Mouse (Mus musculus) left cerebral cortex, postnatal 10 days (tissue): Measurements from ENCODE around the gene Kptn. TPM values are rescaled to one million over a fixed set of nuclear protein-coding genes. Genes with fewer than 3 reads are reported as not detected.

ENCODE experiments used
- DNase-seq, 2 experiments: peaks; one replicate each; pipeline ENCODE4 v3.0.0; 2021 to 2022; ENCODE audit warnings: low spot score in 2 of 2, mixed read lengths in 1 of 2; ENCODE audit errors: extremely low spot score in 1 of 2
- intact Hi-C: fragments of 180-260 bp; cut with DNase I; formaldehyde crosslinking; loops from one replicate; pipeline ENCODE4 v1.15.1; 2025
- total RNA-seq, 2 experiments: library from RNA; stranded (reverse); gene quantifications; 2 replicates each; pipeline ENCODE4 v1.2.3; 2021

The Kptn gene
- total RNA-seq = 10 to 100 TPM; 47.3 to 47.7 TPM

- intact Hi-C loops = no loop called here
- DNase-seq = peak; percentile 92
Observed at GRCm38 (mm10) chr7:16119569-16120261, at the start of gene Kptn. Kptn (plus strand) TSS chr7:16119895.

GRCm38 (mm10) chr7:16070846-16071245 lies 48.8 kb upstream of the Kptn start:
- intact Hi-C loops = no loop called here
- DNase-seq = no peak

DNA sequence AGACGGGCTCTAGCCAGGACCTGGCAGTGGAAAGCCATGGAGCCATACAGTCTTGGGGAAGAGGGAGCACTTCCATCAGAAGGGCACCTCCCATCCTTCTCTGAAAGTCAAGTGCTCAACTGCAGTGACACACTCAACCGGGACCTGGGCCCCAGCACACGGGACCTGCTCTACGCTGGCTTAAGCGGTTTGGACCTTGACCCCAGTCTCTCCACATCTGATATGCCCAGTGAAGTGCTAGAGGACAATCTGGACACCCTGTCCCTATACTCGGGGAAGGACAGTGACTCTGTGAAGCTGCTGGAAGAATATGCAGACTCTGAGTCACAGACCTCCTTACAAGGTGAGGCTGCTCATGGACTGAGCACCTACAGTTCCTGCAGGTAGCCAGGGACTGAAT lies 47.8 kb upstream of the Kptn start:
- DNase-seq = no peak
- intact Hi-C loops = no loop called here

GRCm38 (mm10) chr7:16079947-16080346 lies 39.7 kb upstream of the Kptn start:
- DNase-seq = no peak
- intact Hi-C loops = no loop called here

GRCm38 (mm10) chr7:16080581-16080980 lies 39.1 kb upstream of the Kptn start:
- intact Hi-C loops = no loop called here

DNA sequence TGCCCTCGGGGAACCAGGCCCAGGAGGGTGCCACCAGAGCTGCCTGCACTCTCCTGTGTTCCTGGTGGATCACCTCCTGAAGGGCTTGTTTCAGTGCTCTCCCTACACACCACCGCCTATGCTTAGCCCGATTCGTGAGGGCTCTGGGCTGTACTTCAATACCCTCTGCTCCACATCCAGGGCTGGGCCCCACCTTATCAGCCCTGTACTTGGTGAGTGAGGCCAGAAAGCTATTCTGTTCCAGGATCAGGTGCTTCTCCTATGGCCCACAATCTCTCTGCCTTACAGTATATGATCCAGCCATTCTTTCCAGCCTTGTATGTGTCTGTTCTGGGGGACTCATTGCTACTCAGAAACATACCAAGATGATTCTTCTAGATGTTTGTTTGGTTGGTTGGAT lies 36.3 kb upstream of the Kptn start:
- DNase-seq = no peak
- intact Hi-C loops = no loop called here

More at GRCm38 (mm10) chr7:16080581-16080980, 39.1 kb upstream of the Kptn start:
- no peak for DNase-seq

DNA sequence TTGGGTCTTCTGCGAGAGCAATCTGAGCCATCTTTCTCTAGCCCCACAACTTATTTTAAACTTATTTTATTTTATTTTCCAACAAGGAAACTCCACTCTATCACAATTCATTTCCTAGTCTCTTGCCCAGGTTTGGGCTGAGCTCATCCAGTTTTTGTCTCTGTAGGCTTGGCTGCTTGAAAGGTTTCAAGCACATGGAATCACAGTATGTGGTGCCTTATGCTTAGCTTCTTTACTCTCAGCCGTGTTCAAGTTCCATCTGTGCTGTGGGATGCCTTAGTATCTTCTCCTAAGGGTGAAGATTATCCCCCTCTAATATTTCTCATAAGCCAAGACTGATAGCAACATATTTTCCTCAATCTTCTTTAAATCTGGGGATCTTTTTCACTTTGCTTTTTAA lies 32.1 kb upstream of the Kptn start:
- no peak for DNase-seq
- intact Hi-C loops = no loop called here

GRCm38 (mm10) chr7:16094592-16094991 lies 25.1 kb upstream of the Kptn start:
- DNase-seq = no peak
- intact Hi-C loops = no loop called here

DNA sequence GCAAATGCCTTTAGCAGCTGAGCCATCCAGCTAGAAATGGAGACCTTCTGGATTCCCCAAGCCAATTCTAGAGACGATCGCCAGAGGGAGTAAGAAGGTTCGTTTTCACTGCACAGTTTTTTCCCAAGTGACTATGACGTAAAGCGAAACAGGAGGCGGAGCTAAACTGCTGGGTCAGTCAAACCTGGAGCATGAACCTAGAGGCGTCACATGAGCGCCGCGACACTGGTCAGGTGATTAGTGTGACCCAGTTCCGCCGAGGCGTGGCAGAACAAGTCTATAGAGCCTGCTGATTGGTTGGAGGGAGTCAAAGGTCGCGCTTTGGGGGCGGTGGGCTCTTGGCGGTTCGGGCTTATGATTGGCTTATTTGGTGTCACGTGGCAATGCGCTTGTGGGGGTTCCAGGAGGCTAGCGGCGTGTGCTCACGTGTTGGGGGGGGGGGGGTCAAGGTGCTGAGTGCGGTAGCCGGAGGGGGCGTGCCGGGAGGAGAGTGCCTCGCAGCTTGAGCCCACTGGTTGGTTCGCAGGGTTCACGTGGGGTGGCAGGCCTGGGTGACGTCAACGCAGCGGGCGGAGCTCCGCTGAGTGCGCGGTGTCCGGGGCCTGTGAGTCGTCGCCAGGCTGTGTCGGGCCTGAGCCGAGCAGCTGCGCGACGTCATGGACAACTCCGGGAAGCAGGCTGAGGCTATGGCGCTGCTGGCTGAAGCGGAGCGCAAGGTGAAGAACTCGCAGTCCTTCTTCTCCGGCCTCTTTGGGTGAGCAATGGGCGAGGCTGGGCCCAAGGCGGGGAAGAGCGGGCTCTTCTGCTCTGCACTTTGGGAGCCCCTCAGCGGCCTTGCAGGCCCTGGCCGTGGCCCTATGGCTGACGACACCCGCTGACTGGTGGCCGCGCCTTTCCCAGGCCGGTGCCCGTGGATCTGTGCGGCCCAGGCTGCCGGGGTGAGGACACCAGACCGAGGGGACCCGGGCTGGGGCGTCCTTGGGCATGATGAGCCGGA lies 21.4 kb upstream of the Kptn start, which contains the start of gene Napa:
Gene Napa, plus strand, starts transcription at position 438 of the 997 bp plus-strand sequence.
- intact Hi-C loops = no loop called here
- DNase-seq = peak; percentile 99 to 100

DNA sequence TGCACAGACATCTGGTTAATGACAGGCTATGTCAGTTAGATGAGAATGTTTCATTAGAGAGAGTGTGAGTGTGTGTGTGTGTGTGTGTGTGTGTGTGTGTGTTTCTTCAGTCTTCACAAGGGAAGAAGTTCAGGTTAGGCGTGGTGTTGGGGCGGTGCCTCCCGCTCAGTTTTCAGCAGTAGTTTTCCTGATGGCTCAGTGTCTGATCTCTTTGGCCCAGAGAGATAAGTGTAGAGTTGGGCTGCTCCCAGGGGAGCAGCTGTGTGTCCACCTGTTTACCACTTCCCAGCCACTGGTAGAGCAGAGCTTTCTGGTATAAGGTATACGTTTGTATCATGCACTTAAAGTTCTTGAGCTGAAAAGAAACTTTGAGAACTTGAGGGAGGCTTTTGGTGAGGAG lies 19.8 kb upstream of the Kptn start:
- intact Hi-C loops = loop anchor here (5.0 kb wide), 1 partner anchor 52 kb away; no protein-coding TSS in a partner anchor
- no peak for DNase-seq

GRCm38 (mm10) chr7:16101081-16101480 lies 18.6 kb upstream of the Kptn start:
- no peak for DNase-seq
- intact Hi-C loops = loop anchor here (5.0 kb wide), 1 partner anchor 51 kb away; no protein-coding TSS in a partner anchor

DNA sequence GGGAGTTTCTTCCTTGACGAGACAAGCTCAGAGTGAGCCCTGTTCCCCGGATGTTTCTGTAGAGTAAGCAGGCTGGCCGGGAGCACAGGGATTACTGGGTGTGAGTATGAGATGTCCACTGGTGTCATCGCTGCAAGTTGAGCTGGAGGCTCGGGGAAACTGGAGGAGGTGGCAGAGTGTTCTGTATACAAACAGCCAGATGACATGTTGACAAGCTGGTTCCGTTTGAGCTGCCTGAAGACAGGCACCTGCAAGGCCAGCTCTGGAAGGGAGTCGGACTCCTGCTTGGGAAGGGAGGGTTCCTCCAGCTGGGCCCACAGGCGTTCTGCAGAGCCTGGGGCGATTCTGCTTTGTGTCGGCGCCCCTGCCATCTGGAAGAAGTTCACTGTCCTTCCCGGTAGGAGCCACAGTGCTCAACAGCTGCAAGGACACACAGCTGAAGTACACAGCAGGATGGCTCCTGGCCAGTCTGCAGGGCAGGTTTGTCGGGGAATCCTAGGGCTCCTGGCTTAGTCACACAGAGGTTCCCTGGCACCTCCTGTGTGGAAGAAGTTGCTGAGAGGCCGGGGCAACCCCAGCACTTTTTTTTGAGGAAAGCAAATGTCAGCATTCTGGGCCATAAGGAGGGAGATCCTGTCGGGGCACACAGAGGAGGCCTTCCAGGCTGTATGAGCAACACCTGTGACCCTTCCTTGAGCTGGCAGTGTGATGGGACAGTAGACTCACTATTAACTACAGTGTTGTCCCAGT lies 17.8 kb upstream of the Kptn start:
- intact Hi-C loops = loop anchor here (5.0 kb wide), 1 partner anchor 50 kb away; no protein-coding TSS in a partner anchor
- DNase-seq = no peak

DNA sequence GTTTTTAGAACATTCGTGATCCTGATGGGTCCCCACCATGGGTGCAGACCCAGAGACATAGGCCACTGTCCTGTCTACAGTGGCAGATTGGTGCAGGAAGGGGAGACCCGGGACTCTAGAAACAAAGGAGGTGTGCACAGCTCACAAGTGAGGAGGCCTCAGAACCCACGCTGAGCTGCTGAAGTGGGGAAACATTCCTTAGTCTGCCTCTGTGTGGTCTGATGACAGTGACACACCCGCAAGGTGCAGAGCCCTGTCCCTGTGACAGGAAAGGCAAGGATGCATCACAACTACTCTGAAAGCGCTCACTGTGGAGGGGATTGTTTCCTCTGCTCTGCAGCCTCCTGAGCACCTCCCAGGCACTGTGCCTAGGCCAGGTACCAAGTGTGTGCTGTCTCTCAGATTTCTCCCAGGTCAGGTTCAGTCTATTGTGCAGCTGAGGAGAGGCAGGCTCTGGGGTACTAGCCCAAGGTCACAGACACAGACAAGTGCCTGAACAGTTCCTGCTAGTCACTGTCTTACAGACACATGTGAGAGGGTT lies 16.9 kb upstream of the Kptn start:
- intact Hi-C loops = loop anchor here (5.0 kb wide), 1 partner anchor 50 kb away; no protein-coding TSS in a partner anchor
- DNase-seq = no peak

DNA sequence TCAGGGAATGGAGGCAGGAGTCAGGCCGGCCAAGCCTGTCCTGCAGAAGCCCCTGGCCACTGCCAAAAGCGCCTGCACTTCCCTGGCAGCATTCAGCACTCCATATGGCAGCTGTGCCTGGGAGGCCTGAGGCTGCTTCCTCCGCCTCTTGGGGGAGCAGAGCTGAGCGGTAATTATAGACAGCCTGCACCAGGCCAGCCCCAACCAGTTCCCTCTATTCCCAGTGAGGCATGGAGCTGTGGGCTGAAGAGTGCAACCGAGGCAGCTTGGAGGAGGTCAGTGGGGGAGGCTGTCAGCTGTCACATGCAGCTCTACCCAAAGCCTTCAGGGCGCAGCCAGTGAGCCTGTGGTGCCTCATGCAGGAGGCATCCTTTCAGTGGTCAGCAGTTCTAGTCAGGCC lies 15.9 kb upstream of the Kptn start:
- intact Hi-C loops = loop anchor here (5.0 kb wide), 1 partner anchor 49 kb away; no protein-coding TSS in a partner anchor
- peak in 1 of 2 experiments; percentile 66 for DNase-seq

DNA sequence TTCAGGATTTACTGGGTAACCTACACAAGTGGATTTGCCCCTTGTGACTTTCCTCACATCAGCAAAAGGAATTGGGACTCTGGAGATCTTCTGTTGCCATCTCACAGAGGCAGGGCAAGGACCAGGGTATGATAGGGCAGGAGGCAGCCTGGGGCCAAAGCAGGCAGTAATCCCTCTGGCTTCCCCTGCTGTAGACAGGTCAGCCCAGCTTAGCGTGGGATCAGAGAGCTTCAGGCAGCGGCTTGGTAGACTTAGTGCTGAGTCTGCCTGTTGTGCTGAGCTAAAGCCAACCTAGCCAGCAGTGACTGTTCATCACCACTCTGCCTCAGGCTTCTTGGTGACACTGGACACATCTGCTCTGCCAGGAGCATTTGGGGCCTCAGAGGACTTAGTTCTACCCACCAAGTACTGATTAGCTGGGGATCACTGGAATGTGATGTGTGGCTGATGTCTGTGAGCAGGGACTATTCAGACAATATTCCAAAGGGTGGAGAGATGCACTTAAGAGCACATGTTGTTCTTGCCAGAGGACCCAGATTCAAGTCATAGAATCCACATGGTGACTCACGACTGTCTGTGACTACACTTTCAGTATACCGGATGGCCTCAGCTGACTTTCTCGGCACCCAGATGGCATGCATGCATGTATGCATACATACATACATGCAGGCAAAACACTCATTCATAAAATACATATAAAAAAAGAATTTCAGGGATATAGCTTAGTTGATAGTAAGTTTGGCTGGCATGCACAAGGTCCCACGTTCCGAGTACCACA lies 14.9 kb upstream of the Kptn start:
- intact Hi-C loops = loop anchor here (5.0 kb wide), 1 partner anchor 48 kb away; no protein-coding TSS in a partner anchor
- no peak for DNase-seq

DNA sequence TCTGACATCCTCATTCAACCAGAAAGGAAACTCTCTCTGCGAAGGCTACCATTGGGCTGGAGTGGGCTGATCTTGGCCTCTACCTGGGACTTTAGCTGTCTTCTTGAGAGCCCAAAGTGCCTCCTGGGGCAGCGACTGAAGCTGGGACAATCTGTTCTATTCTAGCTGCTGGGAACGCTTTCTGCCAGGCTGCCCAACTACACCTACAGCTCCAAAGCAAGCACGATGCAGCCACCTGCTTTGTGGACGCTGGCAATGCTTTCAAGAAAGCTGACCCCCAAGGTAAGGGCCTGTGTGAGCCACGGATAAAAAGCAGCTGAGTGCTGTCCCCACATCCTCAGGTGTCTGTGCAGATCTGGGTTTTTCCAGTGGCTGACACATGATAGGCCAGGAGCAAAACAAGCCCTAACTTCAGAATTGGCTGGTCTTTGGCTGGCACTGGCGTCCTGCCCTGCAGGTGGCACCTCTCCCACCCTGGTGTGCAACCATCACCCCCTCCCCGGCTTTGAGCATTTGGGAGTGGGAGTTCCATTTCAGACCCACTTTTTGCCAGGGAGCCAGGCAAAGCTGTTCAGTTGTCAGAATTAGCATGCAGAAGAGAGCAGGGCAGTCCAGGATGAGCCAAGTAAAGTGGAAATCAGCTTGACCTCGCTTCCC lies 10.7 kb upstream of the Kptn start:
- intact Hi-C loops = no loop called here
- DNase-seq = peak in 1 of 2 experiments; percentile 39

GRCm38 (mm10) chr7:16110158-16110557 lies 9.5 kb upstream of the Kptn start:
- peak in 1 of 2 experiments; percentile 18 for DNase-seq
- intact Hi-C loops = no loop called here
